Mouse (Mus musculus) adrenal gland, postnatal 0 days (tissue): ENCODE measurements around the gene Prpf40b. TPM values are rescaled to one million over a fixed set of nuclear protein-coding genes. Genes with fewer than 3 reads are reported as not detected.

Experiments used
- polyA plus RNA-seq: library from polyadenylated mRNA; unstranded; fragments of >200 nt; fragmentation: Nextera tagmentation; extraction: Ambion mirVana; gene quantifications from 2 replicates; pipeline ENCODE4 v1.2.1, GENCODE M21; 2015

Gene Prpf40b
- 27.4 and 36.5 TPM in 2 replicates for polyA plus RNA-seq

GRCm38 (mm10) chr15:99294813-99295374 lies at the start of gene Prpf40b:
Gene Prpf40b (plus strand): TSS chr15:99295087.

DNA sequence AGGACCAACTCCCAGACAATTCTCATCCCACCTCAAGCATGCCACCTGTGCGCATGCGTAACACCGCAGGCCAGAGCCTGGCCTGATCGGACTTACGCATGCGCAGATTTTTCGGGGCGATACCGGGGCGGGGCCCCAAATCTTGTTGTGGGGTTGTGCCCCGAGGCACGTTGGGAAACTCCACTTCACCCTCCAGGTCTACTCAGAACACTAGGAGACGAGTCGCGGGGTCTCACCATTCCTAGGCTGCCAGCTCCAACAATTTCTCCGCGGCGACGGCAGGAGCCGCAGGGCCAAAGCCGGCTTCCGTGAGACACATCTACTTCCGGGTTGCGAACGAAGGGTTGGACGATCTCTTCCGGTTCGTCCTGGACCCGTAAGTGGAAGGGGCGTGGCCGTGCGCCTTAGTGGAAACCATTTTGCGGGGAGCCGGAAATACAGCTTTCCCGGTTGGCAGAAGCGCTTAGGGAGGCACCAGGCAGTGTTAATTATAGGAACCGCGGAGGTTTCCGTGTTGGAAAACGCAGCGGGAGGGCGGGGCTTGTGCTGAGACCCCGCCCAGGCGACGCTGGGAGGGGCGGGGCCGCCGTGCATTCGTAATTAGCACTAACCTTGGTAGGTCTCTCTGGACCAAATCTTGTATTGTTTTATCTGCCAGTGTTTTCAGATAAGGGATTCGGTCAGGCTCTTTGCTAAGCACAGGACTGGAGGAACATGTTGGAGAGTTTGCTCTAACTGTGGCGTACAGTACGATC lies 43.1 kb upstream of the Prpf40b start, which contains the start of gene Mcrs1:
TSS of gene Mcrs1 (minus strand) at position 336 of the 755 bp plus-strand sequence.

GRCm38 (mm10) chr15:99295484-99295981 lies 646 bp downstream of the Prpf40b start, which contains the start of gene Fam186b:
Gene Fam186b (minus strand): TSS chr15:99295888.

Other genes starting within 250 kb of the Prpf40b start
- gene Prph, start 239.9 kb upstream of the Prpf40b start, polyA plus RNA-seq, result 69.2 and 285 TPM in 2 replicates
- 5.4 and 6.5 TPM in 2 replicates for gene Troap, start 220.5 kb upstream of the Prpf40b start, polyA plus RNA-seq
- gene C1ql4, start 207.3 kb upstream of the Prpf40b start, polyA plus RNA-seq, result 0.19 and 0.26 TPM in 2 replicates
- gene Dnajc22, start 201.9 kb upstream of the Prpf40b start, polyA plus RNA-seq, result 1.2 and 2.4 TPM in 2 replicates
- 15.4 and 21.1 TPM in 2 replicates for gene Spats2, start 169.2 kb upstream of the Prpf40b start, polyA plus RNA-seq
- 0.93 and 1.0 TPM in 2 replicates for gene Kcnh3, start 70.2 kb upstream of the Prpf40b start, polyA plus RNA-seq
- gene Mcrs1, start 43.1 kb upstream of the Prpf40b start, polyA plus RNA-seq, result 84.0 and 84.4 TPM in 2 replicates
- 0.95 and 1.5 TPM in 2 replicates for gene Fam186b, start 801 bp downstream of the Prpf40b start, polyA plus RNA-seq
- 13.8 and 15.7 TPM in 2 replicates for gene Fmnl3, start 75.4 kb downstream of the Prpf40b start, polyA plus RNA-seq
- 285 and 508 TPM in 2 replicates for gene Tmbim6, start 97.8 kb downstream of the Prpf40b start, polyA plus RNA-seq
- gene Nckap5l, start 162.7 kb downstream of the Prpf40b start, polyA plus RNA-seq, result 7.1 and 9.6 TPM in 2 replicates
- gene Bcdin3d, start 179.6 kb downstream of the Prpf40b start, polyA plus RNA-seq, result 6.8 and 9.1 TPM in 2 replicates
- gene Faim2, start 233.1 kb downstream of the Prpf40b start, polyA plus RNA-seq, result 12.9 and 18.4 TPM in 2 replicates